Mouse (Mus musculus) forebrain, embryonic 12.5 days (tissue): ENCODE data around the gene Isyna1. TPM values are rescaled to one million over a fixed set of nuclear protein-coding genes. Genes with fewer than 3 reads are reported as not detected.
"Not testable (repeated sequence)": the region's sequence is repeated elsewhere in the genome, so short reads cannot be mapped to it uniquely, and the experiment has no call there.

Experiments
- ATAC-seq: fragments of 200-750 bp; cut with Nextera tagmentation; 2 replicates; pipeline ENCODE4 v1.8.0; 2017; ENCODE audit warnings: moderate TSS enrichment; ENCODE audit not compliant: low FRiP score
- H3K27ac ChIP-seq: fragments of 300-500 bp; sonication (generic); 2 replicates; pipeline ENCODE4 v1.5.1; 2016; ENCODE audit warnings: mild to moderate bottlenecking
- H3K27me3 ChIP-seq: fragments of 300-500 bp; sonication (generic); 2 replicates; pipeline ENCODE4 v1.6.1; 2016; ENCODE audit warnings: mild to moderate bottlenecking
- H3K36me3 ChIP-seq: fragments of 300-500 bp; sonication (generic); replicated peaks from 2 replicates; pipeline ENCODE4 v1.6.1; 2016; ENCODE audit warnings: mild to moderate bottlenecking
- H3K4me1 ChIP-seq: fragments of 300-500 bp; sonication (generic); 2 replicates; pipeline ENCODE4 v1.6.1; 2016
- H3K4me2 ChIP-seq: fragments of 300-500 bp; sonication (generic); 2 replicates; pipeline ENCODE4 v1.6.1; 2016; ENCODE audit warnings: mild to moderate bottlenecking, moderate library complexity
- H3K4me3 ChIP-seq: fragments of 300-500 bp; sonication (generic); replicated peaks from 2 replicates; pipeline ENCODE4 v1.5.1; 2016; ENCODE audit warnings: mild to moderate bottlenecking
- H3K9ac ChIP-seq: fragments of 300-500 bp; sonication (generic); 2 replicates; pipeline ENCODE4 v1.6.1; 2016; ENCODE audit warnings: mild to moderate bottlenecking
- H3K9me3 ChIP-seq: fragments of 300-500 bp; sonication (generic); 2 replicates; pipeline ENCODE4 v1.6.1; 2016
- WGBS: fragments of 180-500 bp; shearing (Covaris S2); methylation state at CpG from one replicate; pipeline ENCODE4 v1.1.7; 2016; 5-methylcytosine and 5-hydroxymethylcytosine counted together
- polyA plus RNA-seq: library from polyadenylated mRNA; unstranded; fragments of >200 nt; fragmentation: Nextera tagmentation; extraction: Ambion mirVana; gene quantifications from 2 replicates; pipeline ENCODE4 v1.2.1, GENCODE M21; 2016

Gene Isyna1
- polyA plus RNA-seq, 1 experiment from 2014 or later = 107 TPM

- ATAC-seq = peak; percentile 10; the same call in 1 of the 2 replicates
- Histone ChIP-seq H3K27ac (no peak overlapping the region; the same call in 1 of the 2 replicates), H3K27me3 (no peaks in the 10 kb centered on the region), H3K9ac (no peak overlapping the region), H3K4me2 (no peak overlapping the region), H3K4me1 (no peaks in the 10 kb centered on the region), H3K36me3 (peaks cover 93% of the 10 kb centered on the region), H3K4me3 (no peak overlapping the region), H3K9me3 (no peaks in the 10 kb centered on the region)
- 93% methylated on average over 9 of the region's 9 CpGs for WGBS
Observed at GRCm38 (mm10) chr8:70584606-70585257, 9.4 kb upstream of the Isyna1 start.

DNA sequence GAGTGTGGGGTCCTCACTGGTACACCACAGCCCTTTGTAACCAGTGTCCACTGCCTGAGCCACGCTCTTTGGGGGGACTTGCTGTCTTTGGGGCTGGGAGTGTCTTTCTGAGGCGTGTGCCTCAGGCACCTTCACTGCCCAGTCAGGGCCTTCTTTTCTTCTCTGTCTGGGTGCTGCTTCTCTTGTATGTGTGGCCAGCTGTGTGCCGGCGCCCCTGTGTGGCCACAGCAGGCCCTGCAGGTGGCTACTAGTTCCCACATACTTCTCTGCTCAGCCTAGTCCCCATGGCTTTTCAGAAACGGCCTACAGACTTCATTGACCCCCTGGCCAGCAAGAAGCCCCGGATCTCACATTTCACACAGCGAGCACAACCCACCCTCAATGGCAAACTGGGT is 8.9 kb upstream of the Isyna1 start:
- 47% methylated on average over 7 of the region's 7 CpGs for WGBS
- Histone ChIP-seq H3K27me3 (no peaks in the 10 kb centered on the region), H3K4me1 (no peaks in the 10 kb centered on the region), H3K4me3 (no peak overlapping the region), H3K36me3 (peaks cover 94% of the 10 kb centered on the region), H3K4me2 (no peak overlapping the region), H3K9ac (no peak overlapping the region), H3K9me3 (no peaks in the 10 kb centered on the region), H3K27ac (no peak overlapping the region; the same call in 1 of the 2 replicates)
- ATAC-seq = peak; percentile 73

DNA sequence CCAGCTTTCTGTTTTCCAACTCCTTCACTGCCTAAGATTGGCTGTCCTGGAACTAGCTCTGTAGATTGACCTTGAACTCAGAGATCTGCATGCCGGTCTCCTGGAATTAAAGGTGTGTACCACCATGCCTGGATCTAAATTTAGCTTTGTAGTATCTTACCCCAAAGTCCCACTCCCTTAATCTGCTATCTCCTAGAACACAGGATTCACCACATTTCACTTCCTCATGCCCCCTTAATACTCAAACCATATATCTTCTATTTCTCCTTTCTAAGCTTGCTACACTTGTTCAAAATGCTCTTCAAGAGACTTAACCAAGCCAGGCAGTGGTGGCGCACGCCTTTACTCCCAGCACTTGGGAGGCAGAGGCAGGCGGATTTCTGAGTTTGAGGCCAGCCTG is 6.2 kb upstream of the Isyna1 start:
- H3K9me3 ChIP-seq, H3K9ac ChIP-seq, H3K4me3 ChIP-seq, H3K27ac ChIP-seq, H3K27me3 ChIP-seq, ATAC-seq, H3K4me2 ChIP-seq, H3K4me1 ChIP-seq: not testable (repeated sequence)
- WGBS = 95% methylated on average over 4 of the region's 4 CpGs
- peaks cover 89% of the 10 kb centered on the region for H3K36me3 ChIP-seq

DNA sequence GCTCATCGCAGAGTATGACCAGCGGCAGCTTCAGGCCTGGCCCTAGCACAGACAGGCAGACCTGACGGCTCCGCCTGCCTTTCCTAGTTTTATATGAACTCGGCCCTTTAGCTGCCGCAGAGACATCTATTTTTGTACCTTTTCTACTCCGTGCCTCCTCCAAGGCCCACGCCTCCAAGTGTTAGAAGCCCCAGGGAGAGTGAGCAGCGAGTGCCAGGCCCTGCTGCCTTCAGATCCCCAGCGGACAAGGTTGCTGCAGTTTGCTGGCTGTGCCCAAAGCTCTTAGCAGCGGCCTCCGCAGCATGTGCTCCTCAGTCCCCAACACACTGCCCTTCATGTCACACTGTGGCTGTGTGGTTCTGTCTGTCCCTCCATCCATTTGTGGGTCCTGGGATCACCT is 2.6 kb upstream of the Isyna1 start:
- Histone ChIP-seq H3K27ac (no peak overlapping the region; the same call in 1 of the 2 replicates), H3K9ac (no peak overlapping the region), H3K27me3 (peaks cover 8% of the 10 kb centered on the region), H3K4me2 (no peak overlapping the region), H3K4me3 (no peak overlapping the region), H3K9me3 (no peaks in the 10 kb centered on the region), H3K36me3 (peaks cover 65% of the 10 kb centered on the region), H3K4me1 (peaks cover 27% of the 10 kb centered on the region)
- WGBS = 87% methylated on average over 12 of the region's 12 CpGs
- no peak for ATAC-seq

- WGBS = 58% methylated on average over 8 of the region's 8 CpGs
- ATAC-seq = no peak
- H3K27ac ChIP-seq = peak overlapping the region; percentile 51; the same call in 1 of the 2 replicates
- H3K27me3 ChIP-seq = peaks cover 22% of the 10 kb centered on the region
- H3K4me1 ChIP-seq = peaks cover 43% of the 10 kb centered on the region
- no peaks in the 10 kb centered on the region for H3K9me3 ChIP-seq
- no peak overlapping the region for H3K9ac ChIP-seq
- H3K36me3 ChIP-seq = peaks cover 56% of the 10 kb centered on the region
- 0 out of 2 replicates have a peak overlapping the region, but pooled peaks have one; percentile 62 for H3K4me3 ChIP-seq
- H3K4me2 ChIP-seq = peak overlapping the region; percentile 99
Observed at GRCm38 (mm10) chr8:70593173-70593572, 1.0 kb upstream of the Isyna1 start.

- Histone ChIP-seq H3K4me2 (peak overlapping the region; percentile 99), H3K27me3 (peaks cover 25% of the 10 kb centered on the region), H3K4me1 (peaks cover 61% of the 10 kb centered on the region), H3K9me3 (no peaks in the 10 kb centered on the region), H3K36me3 (peaks cover 42% of the 10 kb centered on the region), H3K27ac (peak overlapping the region; percentile 78), H3K4me3 (peak overlapping the region; percentile 62), H3K9ac (peak overlapping the region; percentile 64)
- ATAC-seq = peak; percentile 20
- WGBS = 10% methylated on average over 82 of the region's 82 CpGs
Observed at GRCm38 (mm10) chr8:70594621-70595564, 720 bp downstream of the Isyna1 start.

- H3K27ac ChIP-seq = no peak overlapping the region
- 95% methylated on average over 12 of the region's 12 CpGs for WGBS
- no peaks in the 10 kb centered on the region for H3K9me3 ChIP-seq
- no peak for ATAC-seq
- H3K4me1 ChIP-seq = peaks cover 70% of the 10 kb centered on the region
- no peak overlapping the region for H3K4me3 ChIP-seq
- H3K27me3 ChIP-seq = peaks cover 25% of the 10 kb centered on the region
- H3K9ac ChIP-seq = no peak overlapping the region
- H3K36me3 ChIP-seq = peaks cover 32% of the 10 kb centered on the region
- H3K4me2 ChIP-seq = no peak overlapping the region
Observed at GRCm38 (mm10) chr8:70595811-70596210, 1.6 kb downstream of the Isyna1 start.

DNA sequence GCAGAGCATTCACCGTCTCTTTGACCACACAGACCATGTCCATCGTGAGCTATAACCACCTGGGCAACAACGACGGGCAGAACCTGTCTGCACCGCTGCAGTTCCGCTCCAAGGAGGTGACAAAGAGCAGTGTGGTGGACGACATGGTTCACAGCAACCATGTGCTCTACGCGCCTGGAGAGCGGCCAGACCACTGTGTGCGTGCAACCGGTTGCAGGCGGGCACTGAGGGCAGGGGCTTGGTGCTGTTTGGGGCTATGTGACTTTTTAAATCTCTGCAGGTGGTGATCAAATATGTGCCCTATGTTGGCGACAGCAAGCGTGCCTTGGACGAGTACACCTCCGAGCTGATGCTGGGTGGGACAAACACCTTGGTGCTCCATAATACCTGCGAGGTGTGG is 2.0 kb downstream of the Isyna1 start:
- no peak overlapping the region for H3K4me3 ChIP-seq
- H3K9me3 ChIP-seq = no peaks in the 10 kb centered on the region
- peaks cover 25% of the 10 kb centered on the region for H3K27me3 ChIP-seq
- H3K9ac ChIP-seq = no peak overlapping the region
- WGBS = 96% methylated on average over 18 of the region's 18 CpGs
- ATAC-seq = no peak
- peaks cover 74% of the 10 kb centered on the region for H3K4me1 ChIP-seq
- H3K27ac ChIP-seq = no peak overlapping the region
- no peak overlapping the region for H3K4me2 ChIP-seq
- peaks cover 31% of the 10 kb centered on the region for H3K36me3 ChIP-seq

- peaks cover 27% of the 10 kb centered on the region for H3K36me3 ChIP-seq
- 81% methylated on average over 17 of the region's 17 CpGs for WGBS
- H3K4me3 ChIP-seq = 0 out of 2 replicates have a peak overlapping the region, but pooled peaks have one; percentile 5
- no peak overlapping the region for H3K27ac ChIP-seq
- no peak for ATAC-seq
- H3K4me2 ChIP-seq = peak overlapping the region; percentile 86
- H3K9ac ChIP-seq = no peak overlapping the region
- peaks cover 25% of the 10 kb centered on the region for H3K27me3 ChIP-seq
- H3K9me3 ChIP-seq = no peaks in the 10 kb centered on the region
- H3K4me1 ChIP-seq = peaks cover 81% of the 10 kb centered on the region
Observed at GRCm38 (mm10) chr8:70596775-70597416, 2.7 kb downstream of the Isyna1 start.

GRCm38 (mm10) chr8:70597417-70598272 is 3.5 kb downstream of the Isyna1 start:
- ATAC-seq = no peak
- Histone ChIP-seq H3K27ac (peak overlapping the region; percentile 51), H3K27me3 (peaks cover 25% of the 10 kb centered on the region)

DNA sequence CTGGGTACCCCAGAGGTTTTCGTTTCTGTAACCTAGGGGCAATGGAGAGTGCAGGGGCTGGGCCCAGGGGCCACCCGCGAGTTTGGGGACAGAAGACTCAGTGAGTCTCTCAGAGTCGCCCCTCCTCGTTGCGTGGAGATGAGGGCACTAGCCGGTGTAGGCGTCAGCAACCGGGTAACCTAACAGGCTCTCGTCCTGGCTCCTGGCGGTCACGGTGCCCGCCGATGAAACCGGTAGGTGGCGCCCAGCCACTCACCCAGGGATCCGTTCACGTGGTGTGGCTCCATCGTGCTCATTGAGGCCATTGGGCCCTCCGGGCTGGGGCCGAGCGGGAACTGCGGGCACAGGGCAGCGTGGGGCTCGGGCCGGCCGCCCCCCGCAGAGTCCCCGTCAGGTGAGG is 4.1 kb downstream of the Isyna1 start:
- H3K27me3 ChIP-seq = peaks cover 25% of the 10 kb centered on the region
- H3K27ac ChIP-seq = peak overlapping the region; percentile 51; the same call in 1 of the 2 replicates
- peak overlapping the region; percentile 51 for H3K4me3 ChIP-seq
- H3K36me3 ChIP-seq = peaks cover 27% of the 10 kb centered on the region
- H3K9me3 ChIP-seq = no peaks in the 10 kb centered on the region
- peak overlapping the region; percentile 78 for H3K9ac ChIP-seq
- H3K4me1 ChIP-seq = peaks cover 83% of the 10 kb centered on the region
- under 1% methylated on average over 29 of the region's 29 CpGs for WGBS
- peak overlapping the region; percentile 86 for H3K4me2 ChIP-seq
- ATAC-seq = peak; percentile 47

More at GRCm38 (mm10) chr8:70597417-70598272, 3.5 kb downstream of the Isyna1 start:
- H3K4me3 ChIP-seq = peak overlapping the region; percentile 51
- WGBS = 4% methylated on average over 64 of the region's 68 CpGs
- H3K9ac ChIP-seq = peak overlapping the region; percentile 78
- H3K9me3 ChIP-seq = no peaks in the 10 kb centered on the region
- H3K36me3 ChIP-seq = peaks cover 25% of the 10 kb centered on the region
- H3K4me1 ChIP-seq = peaks cover 84% of the 10 kb centered on the region
- peak overlapping the region; percentile 86 for H3K4me2 ChIP-seq
